Mouse (Mus musculus) erythroid progenitor cell, adult 5-6 weeks (primary cell): Measurements from ENCODE around the gene Rfc3. TPM values are rescaled to one million over a fixed set of nuclear protein-coding genes. Genes with fewer than 3 reads are reported as not detected.
A peak's percentile ranks its signal among the peaks of the same experiment; 100 is the strongest.
"Not testable (repeated sequence)": the region's sequence is repeated elsewhere in the genome, so short reads cannot be mapped to it uniquely, and the experiment has no call there.

Experiments used
- ATAC-seq: replicated peaks from 2 replicates; pipeline ENCODE4 v1.8.0; 2016; ENCODE audit warnings: moderate number of reproducible peaks, mild to moderate bottlenecking, moderate TSS enrichment, inconsistent platforms; ENCODE audit not compliant: poor library complexity, low FRiP score, severe bottlenecking
- total RNA-seq, 2 experiments: library from RNA; stranded (forward) in 1 of 2; stranded (reverse) in 1 of 2; fragments of 150-400 nt in 1 of 2; fragments of 186-747, 209-891 nt in 1 of 2; gene quantifications; 2 replicates each; pipeline versions ENCODE4 v1.2.3 to v1.2.4; 2015 to 2017; ENCODE audit warnings: low replicate concordance in 2 of 2

Rfc3 gene
- 64.9 and 83.8 TPM in 2 replicates for total RNA-seq (2015; ENCODE audit: low replicate concordance)
- 20.4 and 32.7 TPM in 2 replicates for total RNA-seq (2017; ENCODE audit: low replicate concordance)

DNA sequence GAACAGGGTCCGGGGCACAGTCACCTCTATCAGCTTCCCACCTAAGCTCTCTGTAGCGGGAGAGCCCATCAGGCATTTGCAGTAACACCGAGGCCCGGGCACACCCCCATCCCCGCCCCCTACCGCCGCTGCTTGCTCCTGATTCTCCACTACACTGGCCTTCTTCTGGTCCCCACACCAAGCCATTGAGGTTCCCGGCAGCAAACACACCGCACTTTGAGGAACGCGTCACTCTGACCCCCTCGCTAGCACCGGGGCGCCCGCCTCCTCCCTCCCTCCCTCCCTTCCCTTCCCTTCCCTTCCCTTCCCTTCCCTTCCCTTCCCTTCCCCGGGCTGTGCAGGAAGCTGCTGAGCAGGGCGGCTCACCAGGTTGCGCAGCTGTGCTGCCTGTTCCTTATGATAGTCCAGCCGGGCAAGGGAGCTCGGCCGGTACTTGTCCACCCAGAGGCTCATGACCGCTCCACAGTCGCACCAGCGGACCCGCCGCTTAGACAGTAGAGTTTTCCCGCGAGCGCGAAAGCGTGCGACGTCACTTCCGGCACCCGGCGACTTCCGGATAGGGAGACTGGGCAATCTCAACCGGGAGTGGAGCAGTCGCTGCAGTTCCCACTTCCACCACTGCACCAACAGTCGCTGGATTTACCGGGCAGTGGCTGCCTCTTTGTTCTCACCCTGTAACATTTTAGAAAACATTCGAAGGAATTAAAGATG is at the start of gene Rfc3:
Rfc3 (minus strand) TSS at position 543 of the 711 bp plus-strand sequence.
- ATAC-seq: peak; percentile 99

DNA sequence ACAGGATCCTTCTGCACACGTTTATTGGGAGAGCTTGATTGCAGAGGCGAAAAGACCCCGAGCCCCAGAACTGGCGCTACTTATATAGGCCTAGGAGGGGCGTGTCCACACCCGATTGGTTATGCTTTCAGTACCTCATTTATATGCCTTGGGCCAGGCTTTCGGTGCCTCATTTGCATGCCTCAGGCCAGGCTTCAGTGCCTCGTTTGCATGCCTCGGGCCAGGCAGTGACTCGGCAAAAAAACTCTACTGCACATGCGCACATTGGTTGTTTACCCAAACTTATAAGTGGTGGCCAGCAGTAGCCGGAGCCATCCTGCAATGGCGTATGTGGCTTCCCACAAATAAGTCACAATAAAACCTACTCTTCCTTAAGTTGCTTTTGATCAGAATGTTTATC is 42.6 kb upstream of the Rfc3 start:
- ATAC-seq: not testable (repeated sequence)

DNA sequence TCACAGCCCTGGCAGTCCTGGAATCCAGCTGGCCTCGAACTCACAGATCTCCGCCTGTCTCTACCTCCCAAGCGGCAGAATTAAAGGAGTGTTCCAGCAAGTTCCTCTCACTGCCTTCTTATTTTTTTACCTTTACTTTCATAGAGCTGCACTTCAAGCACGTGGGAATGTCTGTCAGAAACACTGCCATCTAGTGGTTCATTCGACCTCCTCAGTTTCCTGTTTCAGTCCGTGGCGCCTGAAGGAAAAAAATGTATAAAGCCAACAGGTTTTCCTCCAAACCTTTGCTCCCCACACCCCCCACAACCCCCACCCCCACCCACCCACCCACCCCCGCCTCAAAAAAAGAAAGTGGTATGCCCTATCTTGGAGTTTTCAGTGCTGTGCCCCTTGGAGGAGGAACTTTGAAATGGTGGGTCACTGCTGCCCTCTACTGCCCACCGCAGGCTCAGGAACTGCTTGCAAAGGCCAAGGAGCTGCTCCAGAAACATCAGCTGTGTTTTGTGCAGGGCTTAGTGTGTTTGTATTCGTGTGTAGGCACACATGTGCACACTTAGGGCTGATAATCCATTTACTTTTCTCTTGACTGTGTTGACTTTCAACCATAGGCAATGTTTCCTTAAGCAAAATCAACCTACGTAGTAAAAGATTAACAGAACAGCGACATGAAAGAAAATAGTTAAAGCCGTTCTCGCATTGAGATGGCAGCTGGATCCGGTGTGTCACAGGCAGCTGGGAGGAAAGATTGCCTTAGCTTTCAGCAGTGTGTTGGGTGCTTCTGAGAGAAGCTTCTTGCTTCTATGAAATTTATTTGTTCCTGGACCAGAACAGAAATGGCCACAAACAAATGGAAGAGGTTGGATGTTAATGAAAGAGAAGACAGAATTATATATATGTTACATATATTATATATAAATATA is 35.8 kb upstream of the Rfc3 start:
- peak; percentile 75; the same call in 1 of the 2 replicates for ATAC-seq

DNA sequence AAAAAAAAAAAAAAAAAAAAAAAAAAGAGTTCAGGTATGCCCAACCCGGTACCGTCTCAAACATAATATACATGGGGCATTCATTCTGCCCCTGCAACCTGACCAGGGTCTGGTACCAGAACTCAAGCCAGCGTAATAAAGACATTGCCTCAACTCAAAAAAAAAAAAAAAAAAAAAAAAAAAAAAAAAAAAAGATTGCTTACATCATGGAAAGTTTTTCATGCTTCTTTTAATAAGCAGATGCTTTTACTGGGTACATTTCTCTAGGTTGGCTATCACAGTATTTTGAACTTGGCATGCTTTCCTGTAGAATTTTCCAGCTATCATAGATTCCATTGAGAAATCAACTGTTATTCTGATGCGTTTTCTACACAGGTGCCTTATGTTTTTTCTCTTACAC is 11.2 kb upstream of the Rfc3 start:
- no peak for ATAC-seq

DNA sequence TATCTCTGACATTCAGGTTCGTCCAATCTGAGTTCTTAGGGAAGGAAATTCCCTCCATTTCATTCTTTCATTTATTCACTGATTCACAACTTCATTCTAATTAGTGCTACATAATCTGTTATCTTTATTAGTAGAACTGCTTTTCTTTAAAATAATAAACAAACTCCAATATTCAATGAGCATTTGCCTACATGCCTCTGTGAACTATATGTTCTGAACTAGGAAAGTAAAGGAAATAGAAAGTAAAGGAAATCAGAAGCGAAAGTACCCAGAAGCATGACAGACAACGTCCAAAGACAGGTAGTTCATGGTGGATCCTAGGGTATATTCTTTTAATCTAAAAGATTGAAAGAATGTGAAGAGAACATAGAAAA is 356 bp upstream of the Rfc3 start:
- peak; percentile 0; the same call in 1 of the 2 replicates for ATAC-seq

DNA sequence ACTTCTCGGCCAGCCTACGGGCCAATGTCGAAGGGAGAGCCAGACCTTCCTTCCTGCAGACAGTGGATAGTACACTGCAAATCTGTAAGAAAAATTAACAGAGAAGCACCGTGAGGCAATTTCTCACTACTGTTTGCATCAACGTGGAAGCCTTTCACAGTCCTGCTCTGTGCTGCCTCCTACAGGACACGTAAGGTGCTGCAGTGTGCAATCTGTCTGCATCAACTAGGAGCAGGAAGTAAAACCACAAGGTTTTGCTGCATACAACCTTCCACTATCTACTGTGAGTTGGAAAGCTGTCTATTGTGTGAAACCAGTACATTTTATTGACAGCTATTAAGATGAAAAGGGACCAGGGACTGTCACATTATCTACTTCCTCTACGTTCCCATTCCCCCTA is 6.2 kb downstream of the Rfc3 start:
- ATAC-seq: peak; percentile 61; the same call in 1 of the 2 replicates

DNA sequence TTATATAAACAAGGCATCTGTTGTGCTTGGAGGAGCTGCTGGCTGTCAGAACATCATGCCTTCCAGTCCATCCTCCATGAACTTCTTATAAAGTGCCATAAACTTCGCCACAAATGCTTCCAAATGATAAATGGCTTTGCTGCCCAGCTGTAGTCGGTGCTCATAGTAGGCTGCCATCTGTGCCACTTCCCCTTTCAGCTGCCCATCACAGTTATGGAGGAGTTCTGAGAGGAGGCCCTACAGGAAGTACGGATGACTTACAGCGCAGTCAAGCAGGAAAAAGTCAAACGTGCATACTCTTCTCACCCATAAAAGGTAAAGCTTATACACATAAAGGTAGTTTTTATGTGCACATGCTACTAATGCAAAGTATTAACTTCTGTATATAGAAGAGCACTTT is 8.2 kb downstream of the Rfc3 start:
- no peak for ATAC-seq

DNA sequence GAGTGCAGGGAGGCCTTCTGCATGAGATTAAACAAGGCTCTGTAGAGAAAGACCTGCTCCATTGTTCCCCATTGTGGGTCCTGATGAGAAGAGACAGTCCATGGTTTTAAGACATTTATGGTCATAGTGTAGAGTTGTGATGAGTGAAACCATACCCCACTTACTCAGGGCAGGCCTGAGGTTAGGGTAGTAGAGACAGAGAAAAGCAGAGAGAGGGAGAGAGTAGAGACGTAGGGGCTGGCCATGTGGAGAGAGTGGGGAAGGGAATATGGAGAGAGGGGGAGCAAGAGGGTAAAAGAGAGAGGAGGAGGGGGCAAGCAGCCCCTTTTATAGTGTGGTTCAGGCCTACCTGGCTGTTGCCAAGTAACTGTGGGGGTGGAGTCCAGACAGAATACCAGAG is 8.9 kb downstream of the Rfc3 start:
- no peak for ATAC-seq

DNA sequence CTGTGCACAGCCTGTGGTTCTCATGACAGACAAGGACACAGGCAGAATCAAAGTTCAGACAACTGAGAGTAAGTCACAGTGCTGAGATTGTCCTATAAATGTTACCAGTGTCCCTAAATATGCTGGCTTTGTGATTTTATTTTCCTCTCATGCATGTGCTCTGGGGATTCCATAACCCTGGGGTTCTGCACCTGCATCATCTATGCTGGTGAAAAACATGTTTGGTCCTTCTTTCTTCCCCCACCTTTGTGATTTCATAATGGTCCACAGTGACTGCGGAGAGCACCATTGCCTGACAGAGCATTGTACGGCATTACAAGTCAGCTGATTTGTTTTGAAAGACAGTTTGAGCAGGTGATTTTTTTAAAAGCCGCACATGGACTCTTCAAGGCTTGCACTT is 45.1 kb downstream of the Rfc3 start, which contains the start of gene Vmn2r18:
Vmn2r18 (minus strand) TSS at position 101 of the 400 bp plus-strand sequence.
- ATAC-seq: no peak

DNA sequence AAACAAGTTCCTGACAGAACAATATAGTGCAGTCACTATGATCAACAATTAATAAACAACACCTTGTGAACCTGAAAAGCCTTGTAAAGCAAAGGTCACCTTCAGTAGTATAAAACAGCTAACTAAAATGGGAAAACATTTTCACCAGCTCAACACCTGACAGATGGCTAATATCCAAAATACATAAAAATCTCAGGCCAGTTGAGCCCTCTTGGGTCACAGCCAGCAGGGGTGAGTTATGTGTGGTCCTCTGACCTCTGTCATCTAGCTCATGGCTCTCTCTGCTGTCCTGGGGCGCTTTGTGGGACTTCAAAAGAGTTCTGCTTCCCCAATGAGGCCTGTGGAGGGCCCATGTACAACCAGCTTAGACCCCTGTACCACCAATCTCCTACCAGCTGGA is 49.3 kb downstream of the Rfc3 start:
- ATAC-seq: no peak

Other genes starting within 250 kb of the Rfc3 start
- not detected in 2 replicates for gene Gm42906, start 223.1 kb downstream of the Rfc3 start, total RNA-seq (2015; ENCODE audit: low replicate concordance)
- not detected in 2 replicates for gene Gm42906, start 223.1 kb downstream of the Rfc3 start, total RNA-seq (2017; ENCODE audit: low replicate concordance)
- not detected in 2 replicates for gene Vmn2r18, start 45.2 kb downstream of the Rfc3 start, total RNA-seq (2015; ENCODE audit: low replicate concordance)
- gene Vmn2r18, start 45.2 kb downstream of the Rfc3 start, total RNA-seq (2017; ENCODE audit: low replicate concordance): not detected in 2 replicates